Mouse (Mus musculus) cerebellum, adult 2 months (tissue): ENCODE measurements around the gene Otc.

Source experiments
- CTCF ChIP-seq: fragments of 200-500 bp; IDR thresholded peaks from 2 replicates; pipeline ENCODE4 v1.5.1; 2011; ENCODE audit warnings: low read depth, mild to moderate bottlenecking, control low read depth, low read length, moderate library complexity, borderline replicate concordance; ENCODE audit not compliant: insufficient read depth
- POLR2A ChIP-seq: fragments of 200-500 bp; IDR thresholded peaks from 2 replicates; pipeline ENCODE4 v1.6.1; 2011; ENCODE audit warnings: low read length, control low read depth, borderline replicate concordance; ENCODE audit not compliant: insufficient read depth

DNA sequence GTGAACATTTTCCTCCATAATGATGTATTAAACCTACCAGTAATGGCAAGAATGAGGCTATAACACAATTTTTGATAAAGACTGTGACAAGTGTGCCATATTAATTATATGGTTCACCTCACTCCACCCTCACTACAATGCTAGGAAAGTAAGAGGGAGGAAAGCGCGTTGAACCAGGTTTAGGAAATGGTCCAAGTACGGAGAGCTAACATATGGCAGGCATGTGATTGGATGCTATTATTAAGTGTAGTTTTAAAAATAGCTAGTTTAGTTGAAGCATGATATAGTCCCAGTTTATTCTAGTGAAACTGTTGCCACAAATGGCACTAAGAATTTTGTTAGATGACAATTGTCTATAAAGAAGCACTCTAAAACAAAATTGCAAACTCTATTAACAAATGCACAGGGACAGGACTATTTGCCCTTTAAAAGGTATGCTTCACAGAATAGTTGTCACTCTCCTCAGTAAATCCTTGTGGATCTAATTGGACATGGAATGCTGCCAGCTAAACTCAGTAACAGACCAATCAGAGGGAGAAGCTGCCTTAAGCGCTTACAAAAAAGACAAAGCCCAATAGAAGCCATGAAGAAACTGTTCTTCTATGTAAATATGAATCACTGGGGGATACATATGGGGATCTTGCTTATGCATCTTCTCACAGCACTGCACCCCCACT, 16.8 kb downstream of the Otc start:
- TF ChIP-seq POLR2A (no peak), CTCF (no peak)
